Mouse (Mus musculus) gonadal fat pad, adult 2 months (tissue): ENCODE results near the gene Rab2b. TPM values are rescaled to one million over a fixed set of nuclear protein-coding genes. Genes with fewer than 3 reads are reported as not detected.
"Not testable (repeated sequence)": the region's sequence is repeated elsewhere in the genome, so short reads cannot be mapped to it uniquely, and the experiment has no call there.

Experiments used
- DNase-seq: peaks from one replicate; pipeline ENCODE4 v3.0.0-alpha.2; 2012; ENCODE audit warnings: low read depth
- polyA plus RNA-seq: library from polyadenylated mRNA; depleted of rRNA; stranded (reverse); fragments of >200 nt; gene quantifications from 2 replicates; pipeline ENCODE4 v1.2.3, GENCODE M21; 2012; rRNA removed

Gene Rab2b
- polyA plus RNA-seq = 11.4 TPM in 2 replicates

GRCm38 (mm10) chr14:52278932-52279746, at the start of gene Rab2b, which contains the start of gene Tox4:
Rab2b (minus strand) TSS chr14:52279545.
Tox4 (plus strand) TSS chr14:52279146.
- peak; percentile 93 for DNase-seq

- no peak for DNase-seq
Observed at GRCm38 (mm10) chr14:52327910-52328812, 48.8 kb upstream of the Rab2b start, which contains the start of gene Sall2. Sall2 (minus strand) TSS chr14:52328762.

- no peak for DNase-seq
Observed at GRCm38 (mm10) chr14:52327375-52327901, 48.1 kb upstream of the Rab2b start.

- DNase-seq = no peak
Observed at GRCm38 (mm10) chr14:52325890-52326289, 46.5 kb upstream of the Rab2b start.

GRCm38 (mm10) chr14:52319361-52319760, 40.0 kb upstream of the Rab2b start:
- no peak for DNase-seq

GRCm38 (mm10) chr14:52316441-52317225, 37.3 kb upstream of the Rab2b start:
- no peak for DNase-seq

- no peak for DNase-seq
Observed at GRCm38 (mm10) chr14:52315792-52316440, 36.6 kb upstream of the Rab2b start.

GRCm38 (mm10) chr14:52315283-52315780, 36.0 kb upstream of the Rab2b start:
- DNase-seq = no peak

GRCm38 (mm10) chr14:52314808-52315150, 35.4 kb upstream of the Rab2b start:
- DNase-seq = no peak

- no peak for DNase-seq
Observed at GRCm38 (mm10) chr14:52313931-52314807, 34.8 kb upstream of the Rab2b start.

GRCm38 (mm10) chr14:52310906-52311305, 31.6 kb upstream of the Rab2b start:
- DNase-seq = no peak

- DNase-seq = not testable (repeated sequence)
Observed at GRCm38 (mm10) chr14:52310343-52310742, 31.0 kb upstream of the Rab2b start.

- DNase-seq = no peak
Observed at GRCm38 (mm10) chr14:52306100-52306499, 26.8 kb upstream of the Rab2b start.

- peak; percentile 77 for DNase-seq
Observed at GRCm38 (mm10) chr14:52304644-52305271, 25.4 kb upstream of the Rab2b start, which contains the start of gene Mettl3. Mettl3 (minus strand) TSS chr14:52305128.

GRCm38 (mm10) chr14:52303517-52303916, 24.2 kb upstream of the Rab2b start:
- not testable (repeated sequence) for DNase-seq

- DNase-seq = no peak
Observed at GRCm38 (mm10) chr14:52295558-52296264, 16.4 kb upstream of the Rab2b start.

GRCm38 (mm10) chr14:52284191-52284590, 4.8 kb upstream of the Rab2b start:
- DNase-seq = no peak

GRCm38 (mm10) chr14:52283629-52284028, 4.3 kb upstream of the Rab2b start:
- no peak for DNase-seq

GRCm38 (mm10) chr14:52279747-52280120, 389 bp upstream of the Rab2b start:
- DNase-seq = no peak
